ENCODE assay signal across 13 mouse cellular contexts in genomic region chr10:122525807-122526206, GRCm38 (mm10).
DNase-seq lines count a peak whose midpoint lies in the region; ATAC-seq and TF ChIP-seq lines count a peak whose summit lies in the region.
"Had no signal": no experiment of that assay in that cellular context is flagged by ENCODE, and none has a peak within 500 bp of the region (broad histone marks: within the 10 kb centered on the region; RNA-seq: fewer than 3 reads in every experiment).

No protein-coding gene starts in this region.

- TF ChIP-seq CTCF in forebrain, postnatal 0 days (IDR thresholded peaks at IDR 0.05; ENCODE audit: low read depth), result peak; percentile 56
- TF ChIP-seq CTCF in liver, adult 2 months (IDR thresholded peaks at IDR 0.05; ENCODE audit: low read depth, low read length), result peak; percentile 28; the same call in 1 of the 2 replicates
- TF ChIP-seq CTCF in CH12.LX (conservative IDR thresholded peaks at IDR 0.05 in 1 of 2, IDR thresholded peaks at IDR 0.05 in 1 of 2; ENCODE audit: low read depth in 2 of 2, low read length in 2 of 2), result peak; percentile 20 to 66; a peak in 2 of 4 replicates
- peak; percentile 14; the same call in 1 of the 2 replicates for TF ChIP-seq CTCF in cortical plate, adult 2 months (IDR thresholded peaks at IDR 0.05; ENCODE audit: extremely low read depth, insufficient read depth, low read length)

- no peak overlapping the region for H3K4me3 ChIP-seq in forebrain, postnatal 0 days (ENCODE audit: low read depth, low read length)
- H3K4me3 ChIP-seq in forebrain, embryonic 12.5 days (replicated peaks), result no peak overlapping the region
- no peak overlapping the region for H3K4me3 ChIP-seq in liver, adult 2 months (ENCODE audit: insufficient read depth, low read depth, low read length)
- H3K4me3 ChIP-seq in CH12.LX (replicated peaks in 1 of 3; ENCODE audit: low read depth in 2 of 3, low read length in 2 of 3, poor library complexity in 1 of 3), result no peak overlapping the region
- H3K4me3 ChIP-seq in cortical plate, adult 2 months (ENCODE audit: insufficient read depth, low read length), result no peak overlapping the region
- H3K4me3 ChIP-seq: lung, embryonic 15.5 days; midbrain, embryonic 10.5 days had no signal

- H3K79me2 ChIP-seq in liver, adult 2 months (ENCODE audit: control insufficient read depth, insufficient read depth, low read length), result no peaks in the 10 kb centered on the region
- no peaks in the 10 kb centered on the region for H3K79me2 ChIP-seq in CH12.LX (replicated peaks; ENCODE audit: control insufficient read depth, extremely low read depth, insufficient read depth, poor library complexity, severe bottlenecking)

- H3K36me3 ChIP-seq in forebrain, postnatal 0 days (ENCODE audit: insufficient read depth), result no peaks in the 10 kb centered on the region
- H3K36me3 ChIP-seq in forebrain, embryonic 12.5 days (replicated peaks), result no peaks in the 10 kb centered on the region
- no peaks in the 10 kb centered on the region for H3K36me3 ChIP-seq in liver, adult 2 months (ENCODE audit: control insufficient read depth, insufficient read depth, low read length)
- H3K36me3 ChIP-seq in CH12.LX (replicated peaks in 1 of 2; ENCODE audit: control insufficient read depth in 1 of 2, insufficient read depth in 1 of 2, low read length in 1 of 2), result no peaks in the 10 kb centered on the region
- H3K36me3 ChIP-seq: lung, embryonic 15.5 days; midbrain, embryonic 10.5 days had no signal

- no peaks in the 10 kb centered on the region for H3K27me3 ChIP-seq in forebrain, postnatal 0 days (ENCODE audit: insufficient read depth, low read length)
- no peaks in the 10 kb centered on the region for H3K27me3 ChIP-seq in forebrain, embryonic 12.5 days
- H3K27me3 ChIP-seq in liver, adult 2 months (ENCODE audit: control insufficient read depth, insufficient read depth, low read length), result no peaks in the 10 kb centered on the region
- no peaks in the 10 kb centered on the region for H3K27me3 ChIP-seq in CH12.LX (replicated peaks)
- H3K27me3 ChIP-seq: lung, embryonic 15.5 days had no signal

- TF ChIP-seq EP300 in CH12.LX (IDR thresholded peaks at IDR 0.05; ENCODE audit: low read length), result no peak

- no peaks in the 10 kb centered on the region for H3K9me3 ChIP-seq in forebrain, postnatal 0 days (ENCODE audit: low read length)
- H3K9me3 ChIP-seq in forebrain, embryonic 12.5 days, result no peaks in the 10 kb centered on the region
- no peaks in the 10 kb centered on the region for H3K9me3 ChIP-seq in CH12.LX (replicated peaks; ENCODE audit: low read length)
- H3K9me3 ChIP-seq: lung, embryonic 15.5 days; midbrain, embryonic 10.5 days had no signal

- H3K27ac ChIP-seq in forebrain, postnatal 0 days (ENCODE audit: low read depth, low read length), result no peak overlapping the region
- H3K27ac ChIP-seq in forebrain, embryonic 12.5 days, result no peak overlapping the region
- no peak overlapping the region for H3K27ac ChIP-seq in liver, adult 2 months (replicated peaks; ENCODE audit: insufficient read depth, low read depth, low read length)
- no peak overlapping the region for H3K27ac ChIP-seq in CH12.LX (ENCODE audit: insufficient read depth, low read depth)
- no peak overlapping the region for H3K27ac ChIP-seq in cortical plate, adult 2 months (ENCODE audit: insufficient read depth, low read length)
- H3K27ac ChIP-seq: lung, embryonic 15.5 days; midbrain, embryonic 10.5 days had no signal

- H3K4me1 ChIP-seq in forebrain, postnatal 0 days (ENCODE audit: insufficient read depth), result no peaks in the 10 kb centered on the region
- no peaks in the 10 kb centered on the region for H3K4me1 ChIP-seq in forebrain, embryonic 12.5 days
- no peaks in the 10 kb centered on the region for H3K4me1 ChIP-seq in liver, adult 2 months (ENCODE audit: control insufficient read depth, insufficient read depth, low read length)
- H3K4me1 ChIP-seq in CH12.LX (ENCODE audit: control insufficient read depth in 1 of 2, insufficient read depth in 2 of 2), result peaks cover 0 to 5% of the 10 kb centered on the region in 2 experiments; a peak in 1 of 4 replicates
- H3K4me1 ChIP-seq in cortical plate, adult 2 months (ENCODE audit: control insufficient read depth, insufficient read depth, low read length), result no peaks in the 10 kb centered on the region
- H3K4me1 ChIP-seq: lung, embryonic 15.5 days; midbrain, embryonic 10.5 days had no signal

- 48% methylated on average over 6 of the region's 6 CpGs for WGBS in forebrain, postnatal 0 days
- WGBS in forebrain, embryonic 12.5 days, result 65% methylated on average over 6 of the region's 6 CpGs
- WGBS in liver, adult 2 months, result 42% methylated on average over 6 of the region's 6 CpGs

- ATAC-seq in forebrain, postnatal 0 days, result peak; percentile 27; the same call in 1 of the 2 replicates
- no peak for ATAC-seq in forebrain, embryonic 12.5 days (ENCODE audit: low FRiP score)
- no peak for ATAC-seq in erythroid progenitor cell, adult 5-6 weeks (replicated peaks; ENCODE audit: low FRiP score, poor library complexity, severe bottlenecking)
- ATAC-seq: hindbrain, embryonic 16.5 days had no signal

- dilution Hi-C loops in CH12.LX (cut with MboI; ENCODE audit: extremely low pct_ligation_motif_present, extremely low pct_unique_long_range_greater_than_20kb, low sequenced_read_pairs), result no loop called here

- no peak for TF ChIP-seq POLR2A in liver, adult 2 months (IDR thresholded peaks at IDR 0.05; ENCODE audit: extremely low read depth, insufficient read depth, low read length)
- no peak for TF ChIP-seq POLR2A in CH12.LX (IDR thresholded peaks at IDR 0.05; ENCODE audit: low read depth, low read length)
- no peak for TF ChIP-seq POLR2A in cortical plate, adult 2 months (IDR thresholded peaks at IDR 0.05; ENCODE audit: extremely low read depth, insufficient read depth, low read length)

- DNase-seq in forebrain, postnatal 0 days, result peak; percentile 30
- peak; percentile 53 for DNase-seq in liver, adult 2 months (ENCODE audit: extremely low read depth, low read depth, low spot score)
- DNase-seq in liver (no peak), CH12.LX (ENCODE audit: extremely low read depth) (peak; percentile 32)
- no peak for DNase-seq in embryo, embryonic 10.5 days (ENCODE audit: low spot score)
- DNase-seq: B cell, adult 2 months; cerebellum, adult 9-10 months had no signal

- peak; percentile 52 for TF ChIP-seq RAD21 in CH12.LX (IDR thresholded peaks at IDR 0.05; ENCODE audit: low read depth, low read length)

- H3K9ac ChIP-seq in forebrain, postnatal 0 days, result no peak overlapping the region
- H3K9ac ChIP-seq in forebrain, embryonic 12.5 days, result no peak overlapping the region
- no peak overlapping the region for H3K9ac ChIP-seq in liver, adult 2 months (ENCODE audit: low read depth, low read length)
- no peak overlapping the region for H3K9ac ChIP-seq in CH12.LX (ENCODE audit: insufficient read depth, low read depth)
- H3K9ac ChIP-seq: lung, embryonic 15.5 days had no signal

- in situ Hi-C loops in CH12.LX (cut with MboI; ENCODE audit: low pct_ligation_motif_present, low pct_unique_long_range_greater_than_20kb, low sequenced_read_pairs), result loop anchor here (5.0 to 25.0 kb wide), 2 partner anchors 419 to 839 kb away; no protein-coding TSS in a partner anchor

- no peak overlapping the region for H3K4me2 ChIP-seq in forebrain, postnatal 0 days (ENCODE audit: low read depth)
- H3K4me2 ChIP-seq in forebrain, embryonic 12.5 days, result no peak overlapping the region
- H3K4me2 ChIP-seq in CH12.LX (ENCODE audit: insufficient read depth, low read depth, poor library complexity, severe bottlenecking), result no peak overlapping the region
- H3K4me2 ChIP-seq: lung, embryonic 15.5 days had no signal

TF ChIP-seq in CH12.LX, 34 proteins besides CTCF, POLR2A, EP300 and RAD21:
- TF ChIP-seq MAX (IDR thresholded peaks at IDR 0.05; ENCODE audit: low read length) (no peak), SMC3 (IDR thresholded peaks at IDR 0.05; ENCODE audit: low read depth, low read length) (peak; percentile 71)

Comparison
In these comparisons a context has a peak if more than half of its experiments do, and no peak if none do; other contexts are left out.
1. DNase-seq: peak in forebrain, postnatal 0 days (single experiment), liver, adult 2 months (single experiment) and CH12.LX (single experiment); none in liver (single experiment) and embryo, embryonic 10.5 days (single experiment).
2. Peak in every context shown above with its lines, with median percentiles within 50 percentile points of each other: CTCF ChIP-seq.